Mouse (Mus musculus) cerebellum, adult (tissue): Measurements from ENCODE around the gene Usf3.
A peak's percentile ranks its signal among the peaks of the same experiment; 100 is the strongest.

ENCODE experiments used
- ATAC-seq: cut with Nextera tagmentation; 2 replicates; pipeline ENCODE4 v1.9.2; 2017; ENCODE audit warnings: mild to moderate bottlenecking, moderate library complexity, mixed read lengths; ENCODE audit not compliant: insufficient number of reproducible peaks, low FRiP score, low TSS enrichment

The Usf3 gene

GRCm38 (mm10) chr16:44226706-44227291 lies 53.8 kb downstream of the Usf3 start:
- no peak for ATAC-seq

- no peak for ATAC-seq
Measured at GRCm38 (mm10) chr16:44233019-44233418, 60.0 kb downstream of the Usf3 start.

GRCm38 (mm10) chr16:44237836-44238235 lies 64.8 kb downstream of the Usf3 start:
- peak; percentile 79 for ATAC-seq

- ATAC-seq: no peak
Measured at GRCm38 (mm10) chr16:44238835-44239263, 65.8 kb downstream of the Usf3 start.

GRCm38 (mm10) chr16:44240406-44240805 lies 67.4 kb downstream of the Usf3 start:
- ATAC-seq: no peak

GRCm38 (mm10) chr16:44242633-44243032 lies 69.6 kb downstream of the Usf3 start:
- peak; percentile 59 for ATAC-seq

- ATAC-seq: no peak
Measured at GRCm38 (mm10) chr16:44243323-44243722, 70.3 kb downstream of the Usf3 start.

- ATAC-seq: no peak
Measured at GRCm38 (mm10) chr16:44249985-44250384, 76.9 kb downstream of the Usf3 start.

- no peak for ATAC-seq
Measured at GRCm38 (mm10) chr16:44252735-44253134, 79.7 kb downstream of the Usf3 start.

- peak; percentile 26; the same call in 1 of the 2 replicates for ATAC-seq
Measured at GRCm38 (mm10) chr16:44253797-44254634, 81.0 kb downstream of the Usf3 start.

- peak; percentile 88 for ATAC-seq
Measured at GRCm38 (mm10) chr16:44254698-44255097, 81.7 kb downstream of the Usf3 start.

GRCm38 (mm10) chr16:44257476-44257875 lies 84.4 kb downstream of the Usf3 start:
- no peak for ATAC-seq

- no peak for ATAC-seq
Measured at GRCm38 (mm10) chr16:44264916-44265315, 91.9 kb downstream of the Usf3 start.

- no peak for ATAC-seq
Measured at GRCm38 (mm10) chr16:44265562-44265961, 92.5 kb downstream of the Usf3 start.

GRCm38 (mm10) chr16:44268541-44269215 lies 95.6 kb downstream of the Usf3 start:
- no peak for ATAC-seq

- ATAC-seq: no peak
Measured at GRCm38 (mm10) chr16:44269578-44269977, 96.5 kb downstream of the Usf3 start.

GRCm38 (mm10) chr16:44270606-44271005 lies 97.6 kb downstream of the Usf3 start:
- no peak for ATAC-seq

- peak; percentile 77 for ATAC-seq
Measured at GRCm38 (mm10) chr16:44271371-44272038, 98.5 kb downstream of the Usf3 start.
